Mouse (Mus musculus): ENCODE data around the gene Frmpd2. TPM values are rescaled to one million over a fixed set of nuclear protein-coding genes. Genes with fewer than 3 reads are reported as not detected.

The Frmpd2 gene
- polyA plus RNA-seq, 1 experiment = not detected

- Histone ChIP-seq H3ac (ENCODE audit: control insufficient read depth, insufficient read length, low read depth) (peak overlapping the region; percentile 98), H3K36me3 (ENCODE audit: control insufficient read depth, insufficient read depth) (no peaks in the 10 kb centered on the region), H3K79me2 (ENCODE audit: control insufficient read depth, insufficient read depth) (peaks cover 52% of the 10 kb centered on the region), H3K79me3 (ENCODE audit: low read depth) (peaks cover 36% of the 10 kb centered on the region), H3K27me3 (ENCODE audit: control insufficient read depth, insufficient read depth, insufficient read length) (peaks cover 18% of the 10 kb centered on the region), H3K4me3 (ENCODE audit: insufficient read depth, poor library complexity, severe bottlenecking) (peak overlapping the region; percentile 69)
- TF ChIP-seq FOSL1 (IDR thresholded peaks at IDR 0.05; ENCODE audit: insufficient read depth, low read length, poor library complexity, severe bottlenecking) (no peak), MYOG (IDR thresholded peaks at IDR 0.05; ENCODE audit: control insufficient read depth, extremely low read depth, insufficient read length) (no peak), MAX (IDR thresholded peaks at IDR 0.05) (no peak), CTCF (IDR thresholded peaks at IDR 0.05; ENCODE audit: control insufficient read depth, insufficient read depth, insufficient read length) (no peak), USF1 (IDR thresholded peaks at IDR 0.05; ENCODE audit: low read depth) (no peak), MYOD1 (IDR thresholded peaks at IDR 0.05; ENCODE audit: control insufficient read depth, insufficient read length, low read depth) (no peak), CEBPB (IDR thresholded peaks at IDR 0.05; ENCODE audit: low read depth) (no peak)
These were observed 24.9 kb upstream of the Frmpd2 start for GRCm38 (mm10) chr14:33446561-33447023.

GRCm38 (mm10) chr14:33447027-33447569 is 24.4 kb upstream of the Frmpd2 start, which contains the start of gene Mapk8:
Gene Mapk8 (minus strand): TSS chr14:33447158.
- Histone ChIP-seq H3K4me3 (ENCODE audit: insufficient read depth, poor library complexity, severe bottlenecking) (peak within 1 kb of the TSS; percentile 69), H3ac (ENCODE audit: control insufficient read depth, insufficient read length, low read depth) (peak within 1 kb of the TSS; percentile 98), H3K27me3 (ENCODE audit: control insufficient read depth, insufficient read depth, insufficient read length) (peaks cover 18% of the 10 kb centered on the region), H3K79me3 (ENCODE audit: low read depth) (peaks cover 35% of the 10 kb centered on the region), H3K36me3 (ENCODE audit: control insufficient read depth, insufficient read depth) (no peaks in the 10 kb centered on the region), H3K79me2 (ENCODE audit: control insufficient read depth, insufficient read depth) (peaks cover 47% of the 10 kb centered on the region)
- TF ChIP-seq MYOG (IDR thresholded peaks at IDR 0.05; ENCODE audit: control insufficient read depth, extremely low read depth, insufficient read length) (no peak), CTCF (IDR thresholded peaks at IDR 0.05; ENCODE audit: control insufficient read depth, insufficient read depth, insufficient read length) (peak; percentile 42), FOSL1 (IDR thresholded peaks at IDR 0.05; ENCODE audit: insufficient read depth, low read length, poor library complexity, severe bottlenecking) (no peak), MYOD1 (IDR thresholded peaks at IDR 0.05; ENCODE audit: control insufficient read depth, insufficient read length, low read depth) (no peak), MAX (IDR thresholded peaks at IDR 0.05) (peak; percentile 69), CEBPB (IDR thresholded peaks at IDR 0.05; ENCODE audit: low read depth) (no peak), USF1 (IDR thresholded peaks at IDR 0.05; ENCODE audit: low read depth) (no peak)

DNA sequence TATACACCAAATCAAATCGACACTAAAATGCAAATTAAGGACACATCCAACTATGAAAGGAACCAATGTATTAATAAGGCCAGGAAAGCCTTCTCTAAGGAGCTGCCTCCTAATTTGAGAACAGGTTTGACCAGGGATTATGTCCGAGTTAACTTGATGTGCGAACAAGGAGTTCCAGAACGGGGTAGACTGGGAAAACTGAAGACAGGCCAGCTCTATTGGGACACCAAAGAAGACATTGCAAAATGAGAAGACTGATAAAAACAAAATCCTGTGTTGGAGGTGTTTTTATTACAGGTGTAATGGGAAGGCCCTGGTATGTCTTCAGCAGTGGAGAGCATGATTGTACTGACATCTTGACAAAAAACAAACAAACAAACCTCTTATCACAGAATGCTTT is 23.2 kb upstream of the Frmpd2 start:
- H3ac ChIP-seq (ENCODE audit: control insufficient read depth, insufficient read length, low read depth) = no peak overlapping the region
- peaks cover 29% of the 10 kb centered on the region for H3K79me3 ChIP-seq (ENCODE audit: low read depth)
- TF ChIP-seq CTCF (IDR thresholded peaks at IDR 0.05; ENCODE audit: control insufficient read depth, insufficient read depth, insufficient read length) (no peak), USF1 (IDR thresholded peaks at IDR 0.05; ENCODE audit: low read depth) (no peak), CEBPB (IDR thresholded peaks at IDR 0.05; ENCODE audit: low read depth) (no peak), MYOD1 (IDR thresholded peaks at IDR 0.05; ENCODE audit: control insufficient read depth, insufficient read length, low read depth) (no peak), MYOG (IDR thresholded peaks at IDR 0.05; ENCODE audit: control insufficient read depth, extremely low read depth, insufficient read length) (no peak), FOSL1 (IDR thresholded peaks at IDR 0.05; ENCODE audit: insufficient read depth, low read length, poor library complexity, severe bottlenecking) (no peak), MAX (IDR thresholded peaks at IDR 0.05) (no peak)
- H3K36me3 ChIP-seq (ENCODE audit: control insufficient read depth, insufficient read depth) = no peaks in the 10 kb centered on the region
- peaks cover 18% of the 10 kb centered on the region for H3K27me3 ChIP-seq (ENCODE audit: control insufficient read depth, insufficient read depth, insufficient read length)
- H3K79me2 ChIP-seq (ENCODE audit: control insufficient read depth, insufficient read depth) = peaks cover 35% of the 10 kb centered on the region
- no peak overlapping the region for H3K4me3 ChIP-seq (ENCODE audit: insufficient read depth, poor library complexity, severe bottlenecking)

GRCm38 (mm10) chr14:33449296-33449840 is 22.1 kb upstream of the Frmpd2 start:
- no peak for TF ChIP-seq MYOG (IDR thresholded peaks at IDR 0.05; ENCODE audit: control insufficient read depth, extremely low read depth, insufficient read length)
- TF ChIP-seq USF1 (IDR thresholded peaks at IDR 0.05; ENCODE audit: low read depth) = no peak
- no peak for TF ChIP-seq MYOD1 (IDR thresholded peaks at IDR 0.05; ENCODE audit: control insufficient read depth, insufficient read length, low read depth)
- TF ChIP-seq MAX (IDR thresholded peaks at IDR 0.05) = no peak
- Histone ChIP-seq H3K4me3 (ENCODE audit: insufficient read depth, poor library complexity, severe bottlenecking) (no peak overlapping the region), H3K79me3 (ENCODE audit: low read depth) (peaks cover 18% of the 10 kb centered on the region), H3ac (ENCODE audit: control insufficient read depth, insufficient read length, low read depth) (no peak overlapping the region), H3K36me3 (ENCODE audit: control insufficient read depth, insufficient read depth) (no peaks in the 10 kb centered on the region), H3K79me2 (ENCODE audit: control insufficient read depth, insufficient read depth) (peaks cover 24% of the 10 kb centered on the region), H3K27me3 (ENCODE audit: control insufficient read depth, insufficient read depth, insufficient read length) (peaks cover 18% of the 10 kb centered on the region)

- Histone ChIP-seq H3K27me3 (ENCODE audit: control insufficient read depth, insufficient read depth, insufficient read length) (peaks cover 23% of the 10 kb centered on the region), H3K4me3 (ENCODE audit: insufficient read depth, poor library complexity, severe bottlenecking) (no peak overlapping the region), H3ac (ENCODE audit: control insufficient read depth, insufficient read length, low read depth) (no peak overlapping the region), H3K79me3 (ENCODE audit: low read depth) (peaks cover 10% of the 10 kb centered on the region), H3K79me2 (ENCODE audit: control insufficient read depth, insufficient read depth) (peaks cover 14% of the 10 kb centered on the region), H3K36me3 (ENCODE audit: control insufficient read depth, insufficient read depth) (no peaks in the 10 kb centered on the region)
- TF ChIP-seq USF1 (IDR thresholded peaks at IDR 0.05; ENCODE audit: low read depth) = no peak
These were observed 21.2 kb upstream of the Frmpd2 start for GRCm38 (mm10) chr14:33450331-33450730.

- H3K36me3 ChIP-seq (ENCODE audit: control insufficient read depth, insufficient read depth) = no peaks in the 10 kb centered on the region
- no peak for TF ChIP-seq MYOD1 (IDR thresholded peaks at IDR 0.05; ENCODE audit: control insufficient read depth, insufficient read length, low read depth)
- peaks cover 23% of the 10 kb centered on the region for H3K27me3 ChIP-seq (ENCODE audit: control insufficient read depth, insufficient read depth, insufficient read length)
- H3K4me3 ChIP-seq (ENCODE audit: insufficient read depth, poor library complexity, severe bottlenecking) = no peak overlapping the region
- no peaks in the 10 kb centered on the region for H3K79me2 ChIP-seq (ENCODE audit: control insufficient read depth, insufficient read depth)
- no peaks in the 10 kb centered on the region for H3K79me3 ChIP-seq (ENCODE audit: low read depth)
- H3ac ChIP-seq (ENCODE audit: control insufficient read depth, insufficient read length, low read depth) = no peak overlapping the region
These were observed 7.8 kb upstream of the Frmpd2 start for GRCm38 (mm10) chr14:33463658-33464057.

All from C2C12 (cell line).